Mouse (Mus musculus) neural tube, embryonic 10.5 days (tissue): ENCODE results near the gene Pgrmc1.
"Not testable (repeated sequence)": the region's sequence is repeated elsewhere in the genome, so short reads cannot be mapped to it uniquely, and the experiment has no call there.

Experiments
- DNase-seq: peaks from one replicate; pipeline ENCODE4 v3.0.0-alpha.2; 2017; ENCODE audit warnings: low spot score; ENCODE audit errors: extremely low spot score

Pgrmc1 gene

GRCm38 (mm10) chrX:36597707-36598389 lies at the start of gene Pgrmc1:
Pgrmc1 (plus strand) TSS chrX:36598206.
- peak; percentile 79 for DNase-seq

GRCm38 (mm10) chrX:36548798-36549197 lies 49.2 kb upstream of the Pgrmc1 start:
- DNase-seq = no peak

- DNase-seq = peak; percentile 17
Observed at GRCm38 (mm10) chrX:36550906-36551305, 47.1 kb upstream of the Pgrmc1 start.

- DNase-seq = no peak
Observed at GRCm38 (mm10) chrX:36551351-36551750, 46.7 kb upstream of the Pgrmc1 start.

GRCm38 (mm10) chrX:36552055-36552587 lies 45.9 kb upstream of the Pgrmc1 start:
- DNase-seq = peak; percentile 23

GRCm38 (mm10) chrX:36552715-36553114 lies 45.3 kb upstream of the Pgrmc1 start:
- DNase-seq = no peak

GRCm38 (mm10) chrX:36555196-36555595 lies 42.8 kb upstream of the Pgrmc1 start:
- not testable (repeated sequence) for DNase-seq

- DNase-seq = no peak
Observed at GRCm38 (mm10) chrX:36560170-36560569, 37.8 kb upstream of the Pgrmc1 start.

GRCm38 (mm10) chrX:36561650-36562049 lies 36.4 kb upstream of the Pgrmc1 start:
- DNase-seq = peak; percentile 67

- DNase-seq = no peak
Observed at GRCm38 (mm10) chrX:36562079-36562478, 35.9 kb upstream of the Pgrmc1 start.

GRCm38 (mm10) chrX:36586629-36587303 lies 11.2 kb upstream of the Pgrmc1 start:
- no peak for DNase-seq

GRCm38 (mm10) chrX:36587304-36588209 lies 10.4 kb upstream of the Pgrmc1 start:
- no peak for DNase-seq

GRCm38 (mm10) chrX:36590266-36590665 lies 7.7 kb upstream of the Pgrmc1 start:
- no peak for DNase-seq

GRCm38 (mm10) chrX:36591120-36591519 lies 6.9 kb upstream of the Pgrmc1 start:
- no peak for DNase-seq

GRCm38 (mm10) chrX:36591539-36591938 lies 6.5 kb upstream of the Pgrmc1 start:
- no peak for DNase-seq

- no peak for DNase-seq
Observed at GRCm38 (mm10) chrX:36595247-36595646, 2.8 kb upstream of the Pgrmc1 start.

GRCm38 (mm10) chrX:36596483-36597120 lies 1.4 kb upstream of the Pgrmc1 start:
- DNase-seq = not testable (repeated sequence)

GRCm38 (mm10) chrX:36598390-36598810 lies 394 bp downstream of the Pgrmc1 start:
- peak; percentile 47 for DNase-seq

- peak; percentile 27 for DNase-seq
Observed at GRCm38 (mm10) chrX:36598861-36599344, 897 bp downstream of the Pgrmc1 start.

- no peak for DNase-seq
Observed at GRCm38 (mm10) chrX:36599656-36600055, 1.6 kb downstream of the Pgrmc1 start.

- no peak for DNase-seq
Observed at GRCm38 (mm10) chrX:36600066-36600465, 2.1 kb downstream of the Pgrmc1 start.
